Mouse (Mus musculus) myocyte (in vitro differentiated cells): ENCODE results near the gene Lamb1.

ENCODE experiments used
- E2F4 ChIP-seq: IDR thresholded peaks from one replicate; pipeline ENCODE4 v1.6.1; 2011; ENCODE audit warnings: mild to moderate bottlenecking, control low read depth, moderate library complexity; ENCODE audit not compliant: insufficient read depth
- MAX ChIP-seq: IDR thresholded peaks from one replicate; pipeline ENCODE4 v1.6.1; 2011; ENCODE audit warnings: low read depth, mild to moderate bottlenecking, control low read depth
- MYOD1 ChIP-seq, 3 experiments: IDR thresholded peaks; one replicate each; pipeline ENCODE4 v1.6.1; 2011; ENCODE audit warnings: control low read depth in 2 of 3, low read depth in 2 of 3, mild to moderate bottlenecking in 2 of 3, moderate library complexity in 1 of 3; ENCODE audit not compliant: insufficient read length in 2 of 3, control insufficient read depth in 1 of 3
- MYOG ChIP-seq, 3 experiments: IDR thresholded peaks; one replicate each; pipeline ENCODE4 v1.6.1; 2011; ENCODE audit warnings: control low read depth in 2 of 3, low read depth in 2 of 3, mild to moderate bottlenecking in 2 of 3; ENCODE audit not compliant: insufficient read length in 2 of 3, control insufficient read depth in 1 of 3, insufficient read depth in 1 of 3
- POLR2A ChIP-seq: IDR thresholded peaks from one replicate; pipeline ENCODE4 v1.6.1; 2011; ENCODE audit warnings: low read depth, mild to moderate bottlenecking, control low read depth, moderate library complexity; ENCODE audit not compliant: insufficient read length

- TF ChIP-seq POLR2A = no peak
- no peak for TF ChIP-seq MYOD1 (IDR thresholded peaks at IDR 0.05; ENCODE audit: control insufficient read depth in 1 of 3, insufficient read length in 2 of 3, low read depth in 2 of 3)
- TF ChIP-seq MYOG (IDR thresholded peaks at IDR 0.05; ENCODE audit: control insufficient read depth in 1 of 3, insufficient read depth in 1 of 3, insufficient read length in 2 of 3, low read depth in 2 of 3) = no peak
- TF ChIP-seq E2F4 = no peak
- no peak for TF ChIP-seq MAX
Observed at GRCm38 (mm10) chr12:31290951-31291350, 25.9 kb downstream of the Lamb1 start.
